Mouse (Mus musculus) NIH3T3 (cell line): Measurements from ENCODE around the gene Ccdc97.

Experiments used
- DNase-seq: peaks from one replicate; pipeline ENCODE4 v3.0.0-alpha.2; 2012; ENCODE audit warnings: low read depth

Ccdc97 gene

DNA sequence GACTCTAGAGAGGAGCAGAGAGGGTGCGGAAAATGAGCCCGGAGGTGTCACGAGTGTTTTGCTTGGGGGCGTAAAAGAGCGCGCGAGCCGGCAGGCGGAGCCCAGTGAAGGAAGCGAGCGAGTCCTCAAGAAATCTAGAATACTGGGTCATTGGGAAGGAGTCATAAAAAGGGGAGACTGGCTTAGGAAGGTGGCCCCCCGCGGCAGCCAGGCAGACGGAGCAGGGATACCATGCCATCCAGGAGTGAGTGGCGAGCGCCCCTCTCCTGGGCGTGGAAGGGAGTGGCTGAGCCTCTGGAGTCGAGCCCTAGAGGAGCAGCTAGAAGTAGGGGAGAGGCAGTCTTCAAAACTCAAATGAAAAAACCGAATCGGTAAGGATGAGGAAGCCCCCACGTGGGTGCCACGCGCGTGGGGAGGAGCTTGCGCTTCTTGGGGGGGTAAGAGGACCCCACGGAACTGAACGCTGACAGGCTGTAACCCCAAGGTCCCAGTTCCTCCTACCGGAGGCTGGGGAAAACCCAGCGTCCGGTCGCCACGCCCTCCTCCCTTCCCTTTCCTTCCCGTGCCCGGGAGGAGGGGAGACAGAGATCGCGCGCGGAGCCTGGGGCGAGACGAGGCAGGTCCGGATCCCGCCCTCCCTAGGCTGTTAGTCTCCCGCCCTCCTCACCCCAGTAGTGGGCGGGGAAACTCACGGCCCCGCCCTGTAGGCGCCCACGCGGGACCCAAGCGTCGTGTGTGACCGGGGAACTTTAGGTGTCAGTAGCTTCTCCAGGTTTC lies 29.9 kb downstream of the Ccdc97 start:
- DNase-seq, result peak; percentile 77

DNA sequence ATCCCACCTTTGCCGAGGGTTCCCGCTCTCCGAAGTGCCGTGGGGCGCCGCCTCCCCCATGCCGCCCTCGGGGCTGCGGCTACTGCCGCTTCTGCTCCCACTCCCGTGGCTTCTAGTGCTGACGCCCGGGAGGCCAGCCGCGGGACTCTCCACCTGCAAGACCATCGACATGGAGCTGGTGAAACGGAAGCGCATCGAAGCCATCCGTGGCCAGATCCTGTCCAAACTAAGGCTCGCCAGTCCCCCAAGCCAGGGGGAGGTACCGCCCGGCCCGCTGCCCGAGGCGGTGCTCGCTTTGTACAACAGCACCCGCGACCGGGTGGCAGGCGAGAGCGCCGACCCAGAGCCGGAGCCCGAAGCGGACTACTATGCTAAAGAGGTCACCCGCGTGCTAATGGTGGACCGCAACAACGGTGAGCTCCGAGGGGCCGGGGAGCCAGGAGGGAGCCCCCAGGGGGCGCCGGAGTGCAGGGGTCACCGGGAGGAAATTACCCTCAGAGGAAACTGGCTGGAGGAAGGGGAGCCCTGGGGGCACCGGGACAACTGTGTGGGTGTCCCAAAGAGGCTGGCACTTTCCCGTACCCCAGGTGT lies 31.0 kb downstream of the Ccdc97 start:
- peak; percentile 59 for DNase-seq

DNA sequence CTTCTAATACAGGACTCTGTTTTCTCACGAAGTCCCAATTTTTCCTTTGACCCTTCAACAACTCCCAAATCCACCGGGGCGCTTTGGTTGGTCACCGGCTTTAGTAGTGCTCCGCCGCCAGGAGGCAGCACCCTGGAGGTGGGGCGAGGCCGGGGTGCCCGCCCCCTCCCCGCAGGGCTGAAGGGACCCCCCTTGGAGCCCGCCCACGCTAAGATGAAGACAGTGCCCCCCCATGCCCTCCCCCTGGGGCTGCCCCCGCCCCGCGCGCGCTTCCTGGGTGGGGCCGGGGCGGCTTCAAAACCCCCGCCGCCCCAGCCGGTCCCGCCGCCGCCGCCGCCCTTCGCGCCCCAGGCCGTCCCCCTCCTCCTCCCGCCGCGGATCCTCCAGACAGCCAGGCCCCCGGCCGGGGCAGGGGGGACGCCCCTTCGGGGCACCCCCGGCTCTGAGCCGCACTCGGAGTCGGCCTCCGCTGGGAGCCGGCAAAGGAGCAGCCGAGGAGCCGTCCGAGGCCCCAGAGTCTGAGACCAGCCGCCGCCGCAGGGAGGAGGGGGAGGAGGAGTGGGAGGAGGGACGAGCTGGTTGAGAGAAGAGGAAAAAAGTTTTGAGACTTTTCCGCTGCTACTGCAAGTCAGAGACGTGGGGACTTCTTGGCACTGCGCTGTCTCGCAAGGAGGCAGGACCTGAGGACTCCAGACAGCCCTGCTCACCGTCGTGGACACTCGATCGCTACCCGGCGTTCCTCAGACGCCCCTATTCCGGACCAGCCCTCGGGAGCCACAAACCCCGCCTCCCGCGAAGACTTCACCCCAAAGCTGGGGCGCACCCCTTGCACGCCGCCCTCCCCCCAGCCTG lies 32.0 kb downstream of the Ccdc97 start, which contains the start of gene Tgfb1:
Gene Tgfb1 (plus strand): TSS at position 323 of the 852 bp plus-strand sequence.
- peak; percentile 86 for DNase-seq

DNA sequence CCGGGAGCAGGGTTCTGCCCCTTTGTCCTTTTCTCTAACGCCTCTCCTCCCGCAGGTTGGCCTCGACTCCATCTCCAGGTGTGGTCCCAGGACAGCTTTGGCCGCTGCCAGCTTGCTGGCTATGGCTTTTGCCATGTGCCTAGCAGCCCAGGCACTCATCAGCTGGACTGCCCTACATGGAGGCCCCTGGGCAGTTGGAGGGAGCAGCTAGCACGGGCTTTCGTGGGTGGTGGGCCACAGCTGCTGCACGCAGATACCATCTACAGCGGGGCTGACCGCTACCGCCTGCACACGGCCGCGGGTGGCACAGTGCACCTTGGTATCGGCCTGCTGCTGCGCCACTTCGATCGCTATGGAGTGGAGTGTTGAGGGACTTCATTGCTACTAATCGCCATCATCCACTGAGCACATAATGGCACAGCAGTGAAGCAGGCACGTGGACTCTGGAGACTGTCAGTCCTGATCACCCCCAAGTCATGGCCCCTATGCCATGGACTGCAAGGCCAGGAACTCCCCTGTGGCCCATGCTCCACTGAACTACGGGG lies 32.9 kb downstream of the Ccdc97 start:
- no peak for DNase-seq

DNA sequence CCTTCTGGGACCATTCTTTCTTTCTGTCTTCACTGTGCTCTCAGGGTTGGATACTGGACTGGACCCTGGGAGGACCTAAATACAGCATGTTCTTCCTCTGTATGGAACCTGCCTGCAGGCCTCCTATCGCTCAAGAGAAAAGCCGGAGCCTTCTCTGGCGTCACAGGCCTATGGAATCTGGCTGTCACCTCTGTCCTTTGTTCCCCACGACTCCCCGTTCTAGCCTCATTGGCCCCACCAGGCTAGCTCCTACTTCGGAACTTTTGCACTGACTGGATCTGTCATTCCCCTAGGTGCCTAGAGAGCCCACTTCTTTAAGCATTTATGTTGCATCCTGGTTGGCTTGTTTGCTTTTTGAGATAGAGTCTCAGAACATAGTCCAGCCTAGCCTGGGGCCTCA lies 34.2 kb downstream of the Ccdc97 start:
- no peak for DNase-seq

DNA sequence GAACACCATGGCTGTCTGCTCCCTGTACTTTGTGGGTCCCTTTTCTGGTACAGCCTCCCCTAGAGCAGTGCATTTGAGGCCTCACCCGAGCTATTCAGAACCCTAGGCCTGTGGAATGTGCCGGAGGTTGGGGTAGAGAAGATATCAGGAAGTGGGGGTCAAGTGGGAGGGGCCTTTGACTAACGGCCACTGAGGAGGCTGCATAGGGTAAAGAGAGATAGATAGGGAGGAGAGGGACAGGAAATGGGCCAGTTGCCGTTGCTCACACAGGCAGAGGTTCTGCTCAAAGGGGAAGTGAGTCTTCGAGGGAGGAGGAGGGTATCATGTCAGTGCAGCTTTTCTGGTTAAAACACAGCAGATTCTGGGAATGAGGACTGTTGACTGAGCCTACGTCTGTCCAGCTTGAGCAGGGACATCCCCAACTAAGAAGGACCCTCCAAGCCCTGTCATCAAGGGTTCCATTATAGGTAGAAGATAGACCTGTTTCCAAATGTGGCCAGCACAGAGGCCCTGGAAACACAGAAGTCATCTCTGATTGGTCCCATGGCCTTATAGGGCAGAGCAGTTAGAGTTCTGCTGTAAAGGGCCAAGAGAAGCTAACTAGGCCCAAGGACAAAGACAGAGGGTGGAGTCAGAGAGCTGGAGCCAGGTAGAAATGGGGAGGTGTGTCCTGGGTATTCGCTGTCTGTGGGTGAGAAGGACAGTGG lies 35.3 kb downstream of the Ccdc97 start:
- no peak for DNase-seq

DNA sequence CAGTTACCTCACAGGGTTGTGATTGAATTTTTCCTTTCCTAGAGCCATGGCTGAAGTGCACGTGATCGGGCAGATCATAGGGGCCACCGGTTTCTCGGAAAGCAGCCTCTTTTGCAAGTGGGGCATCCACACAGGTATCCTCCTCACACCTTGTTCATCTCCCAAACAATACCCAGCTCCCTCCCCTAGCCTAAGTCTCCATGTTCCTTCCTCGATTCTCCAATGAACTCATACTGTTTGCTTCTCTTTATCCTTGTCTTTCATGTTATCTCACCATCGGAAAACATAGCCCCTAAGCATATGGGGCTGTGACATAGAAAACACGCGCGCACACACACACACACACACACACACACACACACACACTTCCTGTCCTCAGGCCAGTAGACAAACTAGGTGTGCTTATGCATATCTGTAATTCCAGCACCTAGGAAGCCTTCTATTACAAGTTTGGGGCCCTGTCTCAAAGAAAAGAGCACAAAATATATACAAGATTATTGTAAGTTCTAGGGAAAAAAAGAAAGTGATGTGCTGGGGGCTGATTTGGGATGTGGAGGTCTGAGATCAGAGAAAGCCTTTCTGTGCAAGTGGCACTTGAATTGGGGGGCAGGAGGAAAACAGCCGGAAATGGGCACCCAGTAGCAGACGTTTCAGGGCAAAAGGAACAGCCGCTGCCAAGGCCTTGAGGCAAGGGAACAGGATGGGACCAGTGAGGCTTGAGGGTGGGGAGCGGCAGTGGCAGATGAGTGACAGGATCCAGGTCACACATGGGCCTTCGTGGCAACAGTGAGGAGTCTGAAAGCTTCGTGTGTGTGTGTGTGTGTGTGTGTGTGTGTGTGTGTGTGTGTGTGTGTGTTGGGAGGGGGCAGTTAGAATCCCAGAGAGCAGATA lies 37.3 kb downstream of the Ccdc97 start:
- no peak for DNase-seq

DNA sequence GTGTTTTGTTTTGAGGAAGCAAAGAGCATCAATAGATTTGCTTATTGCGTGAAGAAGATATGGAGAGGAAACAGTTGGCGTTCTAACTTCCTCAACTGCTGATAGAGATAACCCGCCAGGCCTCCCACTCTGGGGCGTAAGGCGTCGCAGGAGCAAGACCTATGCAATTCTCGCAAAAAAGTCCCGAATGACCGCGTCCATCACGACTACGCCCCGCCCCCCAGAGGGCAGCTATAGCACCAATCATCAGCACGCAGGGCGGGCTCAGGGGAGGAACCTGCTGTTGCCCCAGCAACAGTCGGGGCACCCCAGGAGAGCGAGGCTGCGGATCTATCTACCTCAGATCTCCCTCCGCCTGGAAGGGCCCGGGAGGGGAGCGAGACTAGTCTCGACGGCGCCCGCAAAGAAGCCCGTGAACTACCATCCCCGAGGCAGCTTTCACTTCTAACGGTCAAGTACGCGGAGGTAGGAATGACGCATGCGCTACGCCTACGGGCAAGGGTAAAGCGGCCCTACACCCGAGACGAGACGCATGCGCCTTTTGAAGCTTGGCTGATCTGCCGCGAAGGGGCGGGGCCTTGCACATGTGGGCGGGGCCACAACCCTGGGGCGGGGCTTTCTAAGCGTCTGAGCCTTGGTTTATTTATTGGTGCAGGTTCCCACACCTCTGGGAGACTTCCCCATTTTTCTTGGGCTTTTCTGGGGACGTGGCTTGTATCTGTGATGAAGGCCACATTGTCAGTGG lies 38.2 kb downstream of the Ccdc97 start, which contains the start of gene B9d2:
Gene B9d2 (plus strand): TSS at position 267 of the 745 bp plus-strand sequence.
- DNase-seq, result peak; percentile 97

DNA sequence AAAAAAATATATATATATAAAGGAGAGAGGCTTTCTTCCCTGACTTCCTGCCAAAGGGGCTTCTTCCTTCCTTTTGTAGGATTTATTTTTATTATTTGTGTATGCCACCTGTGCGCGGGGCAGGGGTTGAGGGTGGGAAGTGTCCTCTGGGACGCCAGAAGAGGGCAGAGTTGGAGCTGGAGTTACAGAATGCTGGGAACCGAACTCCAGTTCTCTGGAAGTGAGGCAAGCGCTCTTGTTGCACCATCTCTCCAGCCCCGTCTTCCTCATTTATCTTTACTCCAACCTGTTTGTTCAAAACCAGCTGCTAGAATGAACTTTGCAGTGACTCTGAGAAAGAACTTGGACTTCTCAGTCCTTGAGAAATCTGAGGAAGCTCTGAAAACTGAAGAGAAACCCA lies 38.9 kb downstream of the Ccdc97 start:
- DNase-seq, result peak; percentile 66

DNA sequence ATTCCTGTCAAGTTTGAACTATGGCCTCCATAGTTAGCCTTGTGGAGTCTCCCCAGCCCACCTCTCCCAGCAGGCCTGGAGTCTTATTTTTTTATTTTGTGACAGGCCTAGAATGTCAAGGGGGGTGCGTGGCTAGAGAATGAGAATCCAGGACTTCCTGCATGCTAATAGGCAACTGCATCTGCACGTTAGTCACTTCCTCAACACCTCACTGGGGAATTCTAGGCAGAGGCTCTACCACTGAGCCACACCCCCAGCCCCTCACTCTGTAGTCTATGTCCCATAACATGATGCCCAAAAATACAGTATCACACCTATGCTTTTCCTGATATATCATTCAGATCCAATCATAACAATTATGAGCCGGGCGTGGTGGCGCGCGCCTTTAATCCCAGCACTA lies 41.9 kb downstream of the Ccdc97 start:
- no peak for DNase-seq

DNA sequence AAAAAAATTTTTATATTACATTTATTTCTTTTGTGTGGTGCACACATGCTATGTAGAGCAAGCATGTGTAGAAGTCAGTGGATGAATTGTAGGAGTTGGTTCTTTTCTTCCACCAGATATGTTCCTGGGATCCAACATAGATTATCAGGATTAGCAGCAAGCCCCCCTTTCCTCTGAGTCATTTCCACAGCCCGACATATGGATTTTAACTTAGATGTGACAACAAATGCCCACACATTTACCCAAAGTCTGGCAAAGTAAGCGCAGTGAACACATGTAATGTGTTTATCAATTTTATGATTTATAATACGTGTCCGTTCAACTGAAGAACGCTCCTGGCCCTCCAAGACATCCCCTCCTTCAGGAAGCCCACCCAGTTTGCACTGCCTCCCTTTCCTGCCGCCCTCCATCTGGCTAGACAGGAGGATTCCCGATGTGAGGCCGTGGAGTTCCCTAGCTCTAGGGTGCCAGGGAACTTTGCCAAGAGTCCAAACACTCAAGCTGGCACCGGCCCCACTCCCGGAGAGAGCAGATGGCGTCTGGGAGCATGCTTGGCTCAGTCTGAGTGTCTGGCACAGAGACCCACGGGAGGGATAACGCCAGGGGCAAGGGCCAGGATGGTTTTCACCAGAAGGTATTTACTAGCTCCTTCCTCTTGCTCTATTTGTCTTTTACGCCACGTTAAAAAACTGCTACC lies 42.7 kb downstream of the Ccdc97 start:
- peak; percentile 74 for DNase-seq

DNA sequence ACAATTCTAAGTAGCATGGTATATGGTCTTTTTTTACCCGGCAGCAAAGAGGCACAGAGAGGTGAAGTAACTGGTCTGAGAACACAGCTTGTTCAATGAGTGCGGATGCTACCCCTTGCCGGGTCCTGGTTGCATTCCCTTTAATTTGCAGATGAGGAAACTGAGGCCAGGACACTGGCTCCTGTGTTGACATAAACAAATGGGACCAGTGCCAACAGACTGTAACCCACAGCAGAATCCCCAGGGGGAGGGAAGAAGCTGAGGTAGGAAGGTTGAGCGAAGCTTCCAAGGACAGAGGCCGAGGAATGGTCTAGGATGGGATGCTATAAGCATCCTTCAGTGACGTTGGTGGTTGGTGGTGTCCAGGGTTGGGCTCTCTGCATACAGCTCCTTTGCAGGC lies 43.5 kb downstream of the Ccdc97 start:
- no peak for DNase-seq

DNA sequence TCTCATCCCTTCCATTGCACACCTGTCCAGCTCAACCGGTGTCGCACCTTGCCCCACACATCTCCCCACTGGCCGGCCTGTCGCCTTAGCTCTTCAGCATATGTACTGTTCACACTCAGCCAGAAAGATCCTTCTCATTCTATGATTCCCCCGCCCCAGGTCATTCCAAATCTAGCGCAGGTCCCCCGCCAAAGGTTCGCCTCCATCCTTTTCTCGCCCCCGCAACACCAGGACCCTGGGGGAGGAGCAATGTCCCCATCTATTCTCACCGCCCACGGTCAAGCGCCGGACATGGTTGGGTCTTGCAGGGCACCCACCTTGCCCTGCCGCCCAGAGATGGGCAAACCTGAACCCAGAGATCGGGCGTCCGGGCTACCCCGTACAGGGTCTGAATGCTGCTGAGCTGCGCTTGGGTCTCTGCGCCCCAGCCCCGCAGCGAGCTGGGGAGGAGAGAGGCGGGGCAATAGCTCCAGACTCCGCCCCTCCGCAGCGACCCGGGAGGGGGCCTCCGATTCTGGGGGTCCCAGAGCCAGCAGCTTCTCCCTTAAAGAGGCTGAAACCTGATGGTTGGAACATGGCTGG lies 44.1 kb downstream of the Ccdc97 start, which contains the start of gene Tmem91:
Gene Tmem91 (minus strand): TSS at position 448 of the 582 bp plus-strand sequence.
- DNase-seq, result no peak

DNA sequence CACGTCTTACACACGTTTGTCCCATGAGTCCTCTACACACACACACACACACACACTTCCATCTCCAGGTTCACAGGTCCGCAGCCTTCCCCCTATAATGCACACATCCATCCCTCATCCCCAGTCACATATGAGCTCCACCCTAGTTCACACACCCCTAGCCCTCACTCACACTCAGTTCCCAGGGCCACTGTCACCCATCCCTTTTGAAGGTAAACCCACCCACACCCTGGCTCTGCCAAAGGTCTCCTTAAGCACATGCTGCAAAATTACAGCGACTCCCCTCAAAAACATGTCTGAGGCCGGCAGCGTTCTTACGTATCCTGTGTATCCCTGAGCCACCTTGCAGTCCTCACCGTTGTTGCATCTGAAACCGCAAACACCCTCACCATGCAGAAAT lies 44.6 kb downstream of the Ccdc97 start:
- DNase-seq, result no peak

DNA sequence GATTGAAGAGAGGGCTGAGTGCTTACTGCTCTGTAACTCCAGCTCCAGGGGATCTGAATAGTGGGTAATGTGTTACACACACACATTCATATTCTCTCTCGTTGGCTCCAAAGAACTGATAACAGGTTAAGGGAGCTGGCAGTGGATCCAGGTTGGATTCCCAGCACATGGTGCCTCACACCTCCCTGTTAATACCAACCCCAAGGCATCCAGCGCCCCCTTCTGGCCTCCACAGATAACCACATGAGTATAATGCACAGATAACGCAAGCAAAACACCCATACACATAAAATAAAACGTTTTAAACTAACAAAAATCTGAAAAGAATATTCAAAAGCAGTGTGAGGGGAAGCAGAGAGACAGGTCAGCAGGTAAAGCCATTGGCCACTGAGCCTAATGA lies 46.4 kb downstream of the Ccdc97 start:
- peak; percentile 16 for DNase-seq

DNA sequence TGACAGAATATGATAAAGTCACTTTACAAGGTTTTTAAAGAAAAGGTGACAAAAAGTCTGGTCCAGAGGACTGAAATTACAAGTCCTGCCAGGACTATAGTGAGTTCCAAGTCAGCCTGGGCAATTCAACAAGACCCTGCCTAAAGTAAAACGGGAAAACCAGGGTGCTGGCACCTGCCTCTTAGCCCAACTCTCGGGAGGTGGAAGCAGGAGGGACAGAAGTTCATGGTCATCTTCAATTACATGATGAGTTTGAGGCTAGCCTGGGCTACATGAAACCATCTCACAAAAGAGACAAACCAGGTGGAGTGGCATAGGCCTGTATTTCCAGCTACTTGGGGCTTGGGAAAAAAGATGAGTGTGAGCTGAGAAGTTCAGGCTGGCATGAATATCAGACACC lies 47.2 kb downstream of the Ccdc97 start:
- no peak for DNase-seq

DNA sequence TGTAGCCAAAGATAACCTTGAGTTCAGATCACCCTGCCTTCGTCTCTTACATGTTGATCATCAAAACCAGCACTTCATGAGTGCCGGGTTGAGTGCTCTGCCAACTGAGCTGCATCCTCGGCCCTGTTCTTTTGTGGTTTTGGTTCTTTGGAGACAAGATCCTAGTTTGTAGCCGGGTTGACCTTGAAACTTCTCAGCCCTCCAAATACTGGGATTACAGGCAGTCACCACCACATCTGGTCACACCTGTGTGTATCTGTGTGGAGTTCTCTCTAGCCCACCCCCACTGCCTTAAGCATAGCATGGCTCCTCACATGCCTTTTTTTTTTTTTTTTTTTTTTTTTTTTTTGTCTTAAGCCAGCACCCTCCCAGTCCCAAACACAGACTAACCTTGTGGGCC lies 48.8 kb downstream of the Ccdc97 start:
- DNase-seq, result no peak

DNA sequence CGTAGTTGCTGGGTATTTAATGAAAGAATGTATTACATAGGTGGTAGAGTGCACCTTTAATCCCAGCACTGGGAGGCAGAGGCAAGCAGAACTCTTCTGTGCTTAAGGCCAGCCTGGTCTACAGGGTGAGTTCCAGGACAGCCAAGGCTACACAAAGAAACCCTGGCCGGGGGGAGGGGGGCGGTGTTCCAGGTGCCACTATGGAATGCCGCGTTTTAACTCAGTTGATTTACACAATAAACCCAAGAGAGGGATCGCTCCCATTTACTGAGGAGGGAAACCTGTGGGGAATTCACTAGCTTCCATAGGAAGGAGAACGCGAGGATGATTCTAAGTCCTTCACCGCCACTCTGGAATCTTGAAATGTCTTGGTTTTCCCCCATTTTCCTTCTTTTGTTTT lies 49.3 kb downstream of the Ccdc97 start:
- DNase-seq, result no peak

DNA sequence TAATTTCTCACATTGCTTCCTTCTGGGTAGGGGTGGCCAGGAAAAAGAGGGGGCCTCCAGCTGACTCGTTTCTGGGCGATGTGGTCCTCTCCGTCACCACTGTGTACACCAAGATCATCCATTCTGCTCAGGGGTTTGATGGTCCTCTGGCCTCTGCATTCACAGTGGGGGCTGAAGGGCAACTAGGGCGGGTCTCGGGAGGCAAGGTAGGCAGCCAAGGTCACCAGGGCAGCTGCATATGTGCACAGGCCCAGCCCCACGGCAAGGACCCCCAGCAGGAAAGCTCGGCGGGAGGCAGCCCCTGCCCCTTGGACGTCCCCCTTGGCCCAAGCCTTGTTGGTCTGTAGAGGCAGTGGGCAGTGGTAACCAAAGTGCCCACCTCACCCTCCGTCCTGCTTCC lies 49.7 kb downstream of the Ccdc97 start:
- DNase-seq, result no peak
